Mouse (Mus musculus) kidney, postnatal 0 days (tissue): ENCODE measurements at regions not wholly inside any gene's neighbourhood (a gene's known extent, or its start where the extent isn't known, plus 50 kb on each side); places are given as distances from the start of the nearest gene placed in this dataset.

Experiments used
- ATAC-seq: fragments of 200-750 bp; cut with Nextera tagmentation; replicated peaks from 2 replicates; pipeline ENCODE4 v1.8.0; 2017; ENCODE audit warnings: low read depth, moderate number of reproducible peaks, moderate TSS enrichment, moderate library complexity; ENCODE audit not compliant: low FRiP score
- DNase-seq: peaks from one replicate; pipeline ENCODE4 v3.0.0-alpha.2; 2016; ENCODE audit warnings: low spot score
- H3K27ac ChIP-seq: fragments of 300-500 bp; sonication (generic); 2 replicates; pipeline ENCODE4 v1.5.1; 2014; ENCODE audit warnings: mild to moderate bottlenecking
- H3K27me3 ChIP-seq: fragments of 300-500 bp; sonication (generic); 2 replicates; pipeline ENCODE4 v1.6.1; 2014; ENCODE audit warnings: low read length, mixed read lengths; ENCODE audit not compliant: insufficient read depth
- H3K36me3 ChIP-seq: fragments of 300-500 bp; sonication (generic); 2 replicates; pipeline ENCODE4 v1.6.1; 2014; ENCODE audit warnings: low read length, mixed read lengths; ENCODE audit not compliant: insufficient read depth
- H3K4me1 ChIP-seq: fragments of 300-500 bp; sonication (generic); replicated peaks from 2 replicates; pipeline ENCODE4 v1.6.1; 2014; ENCODE audit warnings: antibody characterized with exemption, low read length, mixed read lengths; ENCODE audit not compliant: insufficient read depth
- H3K4me2 ChIP-seq: fragments of 300-500 bp; sonication (generic); 2 replicates; pipeline ENCODE4 v1.6.1; 2014; ENCODE audit warnings: mild to moderate bottlenecking, low read length, moderate library complexity, mixed read lengths
- H3K4me3 ChIP-seq: fragments of 300-500 bp; sonication (generic); replicated peaks from 2 replicates; pipeline ENCODE4 v1.5.1; 2014; ENCODE audit warnings: low read depth, low read length
- H3K9ac ChIP-seq: fragments of 300-500 bp; sonication (generic); 2 replicates; pipeline ENCODE4 v1.6.1; 2014; ENCODE audit warnings: low read depth, low read length
- H3K9me3 ChIP-seq: fragments of 300-500 bp; sonication (generic); replicated peaks from 2 replicates; pipeline ENCODE4 v1.6.1; 2016; ENCODE audit warnings: low read length, inconsistent platforms, mixed read lengths
- CTCF ChIP-seq: IDR thresholded peaks from 2 replicates; pipeline ENCODE4 v1.5.1; 2016; ENCODE audit warnings: antibody characterized with exemption, low read depth, mild to moderate bottlenecking, moderate library complexity
- WGBS: fragments of 180-500 bp; shearing (Covaris S2); extraction: QIAGEN DNeasy Blood & Tissue Kit; methylation state at CpG from one replicate; pipeline ENCODE4 v1.1.7; 2014; 5-methylcytosine and 5-hydroxymethylcytosine counted together

- Histone ChIP-seq H3K9me3 (no peaks in the 10 kb centered on the region), H3K36me3 (no peaks in the 10 kb centered on the region), H3K27ac (no peak overlapping the region), H3K4me3 (no peak overlapping the region), H3K4me1 (no peaks in the 10 kb centered on the region), H3K9ac (no peak overlapping the region), H3K27me3 (no peaks in the 10 kb centered on the region), H3K4me2 (no peak overlapping the region)
- TF ChIP-seq CTCF, result no peak
- 90% methylated on average over 3 of the region's 3 CpGs for WGBS
- ATAC-seq (no peak), DNase-seq (no peak)
These were observed 417.1 kb upstream of the Syt1 start for GRCm38 (mm10) chr10:109427878-109428277.

GRCm38 (mm10) chr10:109407011-109407410 lies 396.2 kb upstream of the Syt1 start:
- H3K4me3 ChIP-seq, result no peak overlapping the region
- no peaks in the 10 kb centered on the region for H3K4me1 ChIP-seq
- H3K9ac ChIP-seq, result no peak overlapping the region
- no peak for TF ChIP-seq CTCF
- DNase-seq (peak; percentile 44), ATAC-seq (no peak)
- no peak overlapping the region for H3K27ac ChIP-seq
- H3K27me3 ChIP-seq, result no peaks in the 10 kb centered on the region
- no peaks in the 10 kb centered on the region for H3K36me3 ChIP-seq
- H3K9me3 ChIP-seq, result no peaks in the 10 kb centered on the region
- WGBS, result 50% methylated on average over 3 of the region's 3 CpGs
- H3K4me2 ChIP-seq, result no peak overlapping the region

GRCm38 (mm10) chr10:109405116-109405685 lies 394.4 kb upstream of the Syt1 start:
- Histone ChIP-seq H3K27me3 (no peaks in the 10 kb centered on the region), H3K4me2 (no peak overlapping the region), H3K4me3 (no peak overlapping the region), H3K27ac (no peak overlapping the region), H3K9ac (no peak overlapping the region), H3K4me1 (no peaks in the 10 kb centered on the region), H3K9me3 (no peaks in the 10 kb centered on the region), H3K36me3 (no peaks in the 10 kb centered on the region)
- TF ChIP-seq CTCF, result no peak
- WGBS, result 81% methylated on average over 6 of the region's 6 CpGs
- ATAC-seq (no peak), DNase-seq (no peak)

GRCm38 (mm10) chr10:109383758-109384157 lies 373.0 kb upstream of the Syt1 start:
- Histone ChIP-seq H3K4me1 (no peaks in the 10 kb centered on the region), H3K27ac (no peak overlapping the region), H3K9ac (no peak overlapping the region), H3K4me2 (no peak overlapping the region), H3K36me3 (no peaks in the 10 kb centered on the region), H3K4me3 (no peak overlapping the region), H3K27me3 (no peaks in the 10 kb centered on the region), H3K9me3 (no peaks in the 10 kb centered on the region)
- ATAC-seq (no peak), DNase-seq (peak; percentile 12)
- no peak for TF ChIP-seq CTCF
- WGBS, result 50% methylated on average over 4 of the region's 4 CpGs

- WGBS, result 90% methylated on average over 4 of the region's 4 CpGs
- ATAC-seq, result no peak
- Histone ChIP-seq H3K9me3 (no peaks in the 10 kb centered on the region), H3K4me1 (no peaks in the 10 kb centered on the region), H3K9ac (no peak overlapping the region), H3K4me3 (no peak overlapping the region), H3K36me3 (no peaks in the 10 kb centered on the region), H3K4me2 (no peak overlapping the region), H3K27ac (no peak overlapping the region), H3K27me3 (no peaks in the 10 kb centered on the region)
- TF ChIP-seq CTCF, result no peak
- DNase-seq, result no peak
These were observed 368.1 kb upstream of the Syt1 start for GRCm38 (mm10) chr10:109378846-109379245.

- no peaks in the 10 kb centered on the region for H3K4me1 ChIP-seq
- H3K4me2 ChIP-seq, result no peak overlapping the region
- H3K9me3 ChIP-seq, result no peaks in the 10 kb centered on the region
- H3K9ac ChIP-seq, result no peak overlapping the region
- H3K27me3 ChIP-seq, result no peaks in the 10 kb centered on the region
- no peak overlapping the region for H3K4me3 ChIP-seq
- H3K27ac ChIP-seq, result no peak overlapping the region
- DNase-seq (no peak), ATAC-seq (no peak)
- H3K36me3 ChIP-seq, result no peaks in the 10 kb centered on the region
- WGBS, result 55% methylated on average over 1 of the region's 1 CpGs
- no peak for TF ChIP-seq CTCF
These were observed 349.4 kb upstream of the Syt1 start for GRCm38 (mm10) chr10:109360161-109360560.

- no peak for DNase-seq
- Histone ChIP-seq H3K4me3 (no peak overlapping the region), H3K9ac (no peak overlapping the region), H3K9me3 (no peaks in the 10 kb centered on the region), H3K4me2 (no peak overlapping the region), H3K27me3 (no peaks in the 10 kb centered on the region), H3K4me1 (no peaks in the 10 kb centered on the region), H3K27ac (no peak overlapping the region), H3K36me3 (no peaks in the 10 kb centered on the region)
- ATAC-seq, result no peak
- no peak for TF ChIP-seq CTCF
- WGBS, result 73% methylated on average over 6 of the region's 6 CpGs
These were observed 348.0 kb upstream of the Syt1 start for GRCm38 (mm10) chr10:109358812-109359211.
